Mouse (Mus musculus) MEL (cell line): Measurements from ENCODE around the gene Ece2. TPM values are rescaled to one million over a fixed set of nuclear protein-coding genes. Genes with fewer than 3 reads are reported as not detected.

Experiments
- DNase-seq: peaks from one replicate; pipeline ENCODE4 v3.0.0; 2011; ENCODE audit warnings: low read depth, low spot score
- H3K27ac ChIP-seq: 2 replicates; pipeline ENCODE4 v1.5.1; 2012; ENCODE audit warnings: low read depth, mild to moderate bottlenecking, control low read depth, low read length, moderate library complexity; ENCODE audit not compliant: control insufficient read depth
- H3K27me3 ChIP-seq, 2 experiments: fragments of 150-350 bp in 1 of 2; sonication (generic) in 1 of 2; 2 replicates each; pipeline ENCODE4 v1.6.1; 2012; ENCODE audit warnings: low read length in 2 of 2, mild to moderate bottlenecking in 2 of 2, improper control_type of control experiment in 1 of 2, moderate library complexity in 1 of 2; ENCODE audit not compliant: insufficient read depth in 2 of 2, control insufficient read depth in 1 of 2
- H3K36me3 ChIP-seq, 2 experiments: 2 replicates each; pipeline ENCODE4 v1.6.1; 2012 to 2014; ENCODE audit warnings: low read length in 2 of 2, improper control_type of control experiment in 1 of 2, inconsistent platforms in 1 of 2, mild to moderate bottlenecking in 1 of 2; ENCODE audit not compliant: insufficient read depth in 2 of 2, control insufficient read depth in 1 of 2
- H3K4me1 ChIP-seq, 2 experiments: fragments of 150-350 bp in 1 of 2; sonication (generic) in 1 of 2; 2 replicates each; pipeline ENCODE4 v1.6.1; 2012; ENCODE audit warnings: low read length in 2 of 2, improper control_type of control experiment in 1 of 2, mild to moderate bottlenecking in 1 of 2; ENCODE audit not compliant: insufficient read depth in 2 of 2, control insufficient read depth in 1 of 2
- H3K4me3 ChIP-seq, 2 experiments: fragments of 150-350 bp in 1 of 2; sonication (generic) in 1 of 2; 2 replicates each; pipeline ENCODE4 v1.5.1; 2012; ENCODE audit warnings: low read depth in 2 of 2, low read length in 2 of 2, mild to moderate bottlenecking in 2 of 2, moderate library complexity in 2 of 2, control low read depth in 1 of 2, improper control_type of control experiment in 1 of 2; ENCODE audit not compliant: control insufficient read depth in 1 of 2, insufficient read depth in 1 of 2
- H3K79me2 ChIP-seq: 2 replicates; pipeline ENCODE4 v1.6.1; 2012; ENCODE audit warnings: mild to moderate bottlenecking, low read length, moderate library complexity; ENCODE audit not compliant: control insufficient read depth, poor library complexity, insufficient read depth
- H3K9ac ChIP-seq: 2 replicates; pipeline ENCODE4 v1.6.1; 2012; ENCODE audit warnings: low read depth, mild to moderate bottlenecking, control low read depth, low read length, moderate library complexity; ENCODE audit not compliant: control insufficient read depth, poor library complexity, severe bottlenecking
- H3K9me3 ChIP-seq: fragments of 150-350 bp; sonication (generic); replicated peaks from 2 replicates; pipeline ENCODE4 v1.6.1; 2012; ENCODE audit warnings: mild to moderate bottlenecking, low read length, improper control_type of control experiment, moderate library complexity; ENCODE audit not compliant: insufficient read depth
- CHD2 ChIP-seq: IDR thresholded peaks from 2 replicates; pipeline ENCODE4 v1.6.1; 2011; ENCODE audit warnings: low read length, improper control_type of control experiment
- CTCF ChIP-seq, 3 experiments: IDR thresholded peaks in 2 of 3; conservative IDR thresholded peaks in 1 of 3; 2 replicates each; pipeline ENCODE4 v1.5.1; 2011 to 2012; ENCODE audit warnings: low read length in 3 of 3, low read depth in 2 of 3, mild to moderate bottlenecking in 2 of 3, improper control_type of control experiment in 1 of 3, inconsistent platforms in 1 of 3, mixed read lengths in 1 of 3, moderate library complexity in 1 of 3; ENCODE audit not compliant: control insufficient read depth in 1 of 3, insufficient read depth in 1 of 3, poor library complexity in 1 of 3, severe bottlenecking in 1 of 3
- E2F4 ChIP-seq: IDR thresholded peaks from 2 replicates; pipeline ENCODE4 v1.6.1; 2011; ENCODE audit warnings: low read depth, low read length, improper control_type of control experiment, borderline replicate concordance
- EP300 ChIP-seq, 2 experiments: IDR thresholded peaks; 2 replicates each; pipeline ENCODE4 v1.6.1; 2011; ENCODE audit warnings: improper control_type of control experiment in 2 of 2, low read length in 2 of 2, low read depth in 1 of 2, mild to moderate bottlenecking in 1 of 2
- ETS1 ChIP-seq: IDR thresholded peaks from 2 replicates; pipeline ENCODE4 v1.6.1; 2012; ENCODE audit warnings: low read depth, mild to moderate bottlenecking, inconsistent platforms, low read length, improper control_type of control experiment, moderate library complexity
- GABPA ChIP-seq: IDR thresholded peaks from 2 replicates; pipeline ENCODE4 v1.6.1; 2012; ENCODE audit warnings: low read depth, mild to moderate bottlenecking, inconsistent platforms, low read length, improper control_type of control experiment, moderate library complexity
- MAX ChIP-seq: IDR thresholded peaks from 2 replicates; pipeline ENCODE4 v1.6.1; 2011; ENCODE audit warnings: low read length, improper control_type of control experiment
- MEF2A ChIP-seq: IDR thresholded peaks from 2 replicates; pipeline ENCODE4 v1.6.1; 2014; ENCODE audit warnings: low read depth, mild to moderate bottlenecking, inconsistent platforms, low read length, improper control_type of control experiment; ENCODE audit not compliant: poor library complexity, insufficient replicate concordance, severe bottlenecking; ENCODE audit errors: extremely low read depth
- MXI1 ChIP-seq: IDR thresholded peaks from 2 replicates; pipeline ENCODE4 v1.6.1; 2011; ENCODE audit warnings: mild to moderate bottlenecking, low read depth, low read length, improper control_type of control experiment
- MYB ChIP-seq: IDR thresholded peaks from 2 replicates; pipeline ENCODE4 v1.6.1; 2011; ENCODE audit warnings: mild to moderate bottlenecking, low read depth, low read length, improper control_type of control experiment
- NRF1 ChIP-seq: IDR thresholded peaks from 2 replicates; pipeline ENCODE4 v1.6.1; 2014; ENCODE audit warnings: low read depth, mild to moderate bottlenecking, inconsistent platforms, low read length, improper control_type of control experiment, moderate library complexity; ENCODE audit not compliant: poor library complexity, insufficient read depth, severe bottlenecking
- POLR2A ChIP-seq, 2 experiments: IDR thresholded peaks; 2 replicates each; pipeline ENCODE4 v1.6.1; 2011 to 2012; ENCODE audit warnings: low read length in 2 of 2, mild to moderate bottlenecking in 2 of 2, control low read depth in 1 of 2, improper control_type of control experiment in 1 of 2, low read depth in 1 of 2, moderate library complexity in 1 of 2; ENCODE audit not compliant: control insufficient read depth in 1 of 2, insufficient read depth in 1 of 2, poor library complexity in 1 of 2
- RAD21 ChIP-seq: IDR thresholded peaks from 2 replicates; pipeline ENCODE4 v1.6.1; 2011; ENCODE audit warnings: mild to moderate bottlenecking, low read depth, low read length, improper control_type of control experiment
- SMC3 ChIP-seq: IDR thresholded peaks from 2 replicates; pipeline ENCODE4 v1.6.1; 2011; ENCODE audit warnings: low read depth, low read length, improper control_type of control experiment
- TAL1 ChIP-seq: IDR thresholded peaks from 2 replicates; pipeline ENCODE4 v1.6.1; 2012; ENCODE audit warnings: mild to moderate bottlenecking, inconsistent platforms, low read length, moderate library complexity, mixed read lengths
- TBP ChIP-seq: IDR thresholded peaks from 2 replicates; pipeline ENCODE4 v1.8.0; 2011; ENCODE audit warnings: low read depth, low read length, improper control_type of control experiment
- TCF12 ChIP-seq: IDR thresholded peaks from 2 replicates; pipeline ENCODE4 v1.6.1; 2014; ENCODE audit warnings: low read depth, mild to moderate bottlenecking, inconsistent platforms, low read length, improper control_type of control experiment, moderate library complexity
- USF2 ChIP-seq, 2 experiments: IDR thresholded peaks; 2 replicates each; pipeline ENCODE4 v1.6.1; 2011 to 2012; ENCODE audit warnings: improper control_type of control experiment in 2 of 2, low read length in 2 of 2, borderline replicate concordance in 1 of 2, inconsistent platforms in 1 of 2, low read depth in 1 of 2, mild to moderate bottlenecking in 1 of 2; ENCODE audit not compliant: insufficient read depth in 1 of 2
- ZNF384 ChIP-seq: IDR thresholded peaks from 2 replicates; pipeline ENCODE4 v1.6.1; 2012; ENCODE audit warnings: low read depth, mild to moderate bottlenecking, inconsistent platforms, low read length, improper control_type of control experiment
- polyA plus RNA-seq, 2 experiments: library from polyadenylated mRNA; stranded (reverse) in 1 of 2; unstranded in 1 of 2; fragments of >175 nt in 1 of 2; fragments of >200 nt in 1 of 2; gene quantifications; 2 replicates each; pipeline versions ENCODE4 v1.2.1 to v1.2.4; 2012; ENCODE audit warnings: low replicate concordance in 2 of 2, low read depth in 1 of 2; ENCODE audit not compliant: insufficient read length in 2 of 2, insufficient read depth in 1 of 2, missing spikeins in 1 of 2
- total RNA-seq: library from RNA; depleted of rRNA; stranded (reverse); fragments of 300-350 nt; gene quantifications from 2 replicates; pipeline ENCODE4 v1.2.3, GENCODE M21; 2012

Ece2 gene
- total and polyA plus RNA-seq, 3 experiments, result 4.9 to 7.4 TPM; not detected in 1

DNA sequence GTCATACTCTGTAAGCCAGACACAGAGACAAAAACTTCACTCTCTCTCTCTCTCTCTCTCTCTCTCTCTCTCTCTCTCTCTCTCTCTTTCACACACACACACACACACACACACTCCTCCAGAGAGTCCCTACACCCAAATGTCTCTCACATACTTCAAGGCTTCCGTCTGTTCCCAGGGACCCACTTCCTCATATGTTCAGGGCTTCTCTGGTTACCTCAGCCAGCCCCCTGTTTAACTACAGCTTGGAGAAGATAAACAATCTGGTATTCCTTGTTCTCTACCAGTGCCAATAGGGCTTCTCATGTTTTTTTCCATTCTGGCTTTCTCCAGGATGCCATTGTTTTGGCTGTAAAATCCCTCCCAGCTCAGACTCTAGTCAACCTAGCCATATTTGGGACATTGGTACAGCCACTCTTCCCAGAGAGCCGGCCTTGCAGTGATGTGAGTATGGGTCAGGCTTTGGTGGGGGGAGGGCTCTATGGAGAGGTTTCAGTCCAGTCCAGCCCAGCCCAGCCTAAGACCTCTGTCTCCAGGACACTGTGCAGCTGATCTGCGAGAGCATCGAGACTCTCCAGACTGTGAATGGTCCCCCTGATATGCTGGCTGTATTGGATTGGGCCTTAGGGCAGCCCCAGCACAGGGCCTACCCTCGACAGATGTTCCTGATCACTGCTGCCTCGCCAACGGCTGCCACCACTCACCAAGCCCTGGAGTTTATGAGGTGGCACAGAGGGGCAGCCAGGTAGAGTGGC is 32.8 kb upstream of the Ece2 start (continued):
- TF ChIP-seq TBP (no peak), TCF12 (no peak), CTCF (IDR thresholded peaks at IDR 0.05 in 2 of 3, conservative IDR thresholded peaks at IDR 0.05 in 1 of 3; ENCODE audit: control insufficient read depth in 1 of 3, insufficient read depth in 1 of 3, low read depth in 2 of 3, low read length in 3 of 3, poor library complexity in 1 of 3, severe bottlenecking in 1 of 3) (no peak), MYB (no peak), ZNF384 (no peak), MXI1 (no peak)

DNA sequence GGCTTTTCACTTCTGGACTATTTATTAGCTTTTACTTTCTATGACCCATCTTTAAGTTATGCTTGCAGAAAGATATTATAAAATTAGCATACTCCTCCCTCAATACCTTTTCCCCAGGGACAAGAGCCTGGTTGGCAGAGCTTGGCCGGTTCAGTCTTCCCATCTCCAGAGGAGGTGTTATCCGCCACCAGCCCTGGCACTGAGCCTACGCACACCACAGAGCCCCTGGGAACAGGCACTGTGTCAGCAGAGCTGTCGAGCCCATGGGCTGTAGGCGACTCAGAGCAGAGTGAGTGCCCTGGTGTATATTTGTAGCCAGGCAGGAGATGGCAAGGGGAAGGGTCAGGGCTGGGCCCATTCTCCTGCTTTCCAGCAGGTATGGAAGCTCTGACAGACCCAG is 29.1 kb upstream of the Ece2 start:
- Histone ChIP-seq H3K9me3 (no peaks in the 10 kb centered on the region), H3K4me1 (peaks cover under 1 to 10% of the 10 kb centered on the region in 2 experiments; a peak in 3 of 4 replicates), H3K9ac (no peak overlapping the region), H3K27ac (no peak overlapping the region), H3K27me3 (no peaks in the 10 kb centered on the region), H3K4me3 (no peak overlapping the region), H3K36me3 (peaks cover 0 to 7% of the 10 kb centered on the region in 2 experiments; a peak in 2 of 4 replicates), H3K79me2 (no peaks in the 10 kb centered on the region)
- TF ChIP-seq POLR2A (IDR thresholded peaks at IDR 0.05; ENCODE audit: control insufficient read depth in 1 of 2, insufficient read depth in 1 of 2, low read depth in 1 of 2, low read length in 2 of 2, poor library complexity in 1 of 2), result no peak
- no peak for TF ChIP-seq E2F4
- DNase-seq, result no peak

DNA sequence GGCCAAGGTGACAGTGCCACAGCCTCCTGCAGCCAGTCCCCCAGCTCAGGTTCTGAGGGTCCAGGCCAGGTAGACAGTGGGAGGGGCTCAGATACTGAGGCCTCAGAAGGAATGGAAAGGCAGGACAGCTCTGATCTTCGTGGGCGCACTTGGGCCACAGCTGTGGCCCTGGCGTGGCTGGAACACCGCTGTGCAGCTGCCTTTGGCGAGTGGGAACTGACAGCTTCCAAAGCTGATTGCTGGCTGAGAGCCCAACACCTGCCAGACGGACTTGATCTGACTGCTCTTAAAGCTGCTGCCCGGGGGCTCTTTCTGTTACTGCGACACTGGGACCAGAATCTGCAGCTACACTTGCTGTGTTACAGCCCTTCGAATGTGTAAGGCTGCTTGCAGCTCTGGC is 24.9 kb upstream of the Ece2 start:
- Histone ChIP-seq H3K27ac (no peak overlapping the region), H3K27me3 (no peaks in the 10 kb centered on the region), H3K9me3 (no peaks in the 10 kb centered on the region), H3K79me2 (peaks cover 7% of the 10 kb centered on the region), H3K9ac (no peak overlapping the region), H3K4me3 (no peak overlapping the region), H3K4me1 (no peaks in the 10 kb centered on the region), H3K36me3 (peaks cover 0 to 2% of the 10 kb centered on the region in 2 experiments; a peak in 2 of 4 replicates)
- DNase-seq, result no peak
- TF ChIP-seq ETS1 (no peak), TCF12 (no peak)

DNA sequence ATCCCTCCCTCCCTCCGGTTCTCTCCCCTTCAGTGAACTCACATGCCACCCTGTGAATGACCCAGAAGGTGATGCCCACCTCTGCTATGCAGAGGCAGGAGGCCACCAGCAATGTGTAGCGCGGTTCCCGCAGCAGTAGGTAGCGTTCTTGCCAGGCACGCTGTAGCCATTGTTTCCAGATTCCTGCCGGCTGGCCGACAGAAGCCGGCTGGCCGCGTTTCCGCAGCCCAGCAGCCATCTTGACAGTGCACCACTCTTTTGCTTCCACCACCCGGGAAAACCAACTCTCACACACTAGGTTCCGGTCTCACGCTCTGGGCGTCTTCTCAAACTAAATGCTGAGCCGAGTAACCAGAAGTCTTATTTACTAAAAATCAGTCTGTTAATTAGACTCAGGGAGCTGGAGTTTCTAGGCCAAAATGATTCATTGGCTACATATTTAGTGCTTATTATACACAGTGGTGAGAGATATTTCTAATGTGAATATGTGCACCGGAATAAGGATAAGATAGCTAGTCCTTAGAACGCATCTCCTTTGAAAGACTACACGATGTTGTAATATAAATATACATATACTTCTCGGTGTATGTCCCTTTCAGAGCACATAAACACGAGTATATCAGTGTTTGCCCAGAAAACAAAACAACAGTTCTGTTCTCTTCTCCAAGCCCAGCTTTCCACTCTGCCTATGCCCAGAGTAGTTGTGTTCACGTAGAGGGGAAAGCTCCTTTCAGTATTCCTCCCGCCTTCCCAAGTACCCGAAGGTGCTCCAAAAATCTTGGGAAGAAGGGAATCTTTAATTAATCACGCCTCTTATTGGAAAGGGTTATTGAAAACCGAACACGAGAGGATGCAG is 18.9 kb upstream of the Ece2 start:
- peaks cover 24% of the 10 kb centered on the region for H3K79me2 ChIP-seq
- H3K27ac ChIP-seq, result peak overlapping the region; percentile 90
- H3K9me3 ChIP-seq, result no peaks in the 10 kb centered on the region
- peaks cover 0 to 10% of the 10 kb centered on the region in 2 experiments; a peak in 2 of 4 replicates for H3K36me3 ChIP-seq
- H3K9ac ChIP-seq, result peak overlapping the region; percentile 99
- H3K27me3 ChIP-seq, result no peaks in the 10 kb centered on the region
- DNase-seq, result peak; percentile 96
- H3K4me3 ChIP-seq, result peak overlapping the region; percentile 91 to 95
- no peaks in the 10 kb centered on the region; a peak in 1 of 4 replicates for H3K4me1 ChIP-seq
- TF ChIP-seq RAD21, result no peak
- TF ChIP-seq EP300 (IDR thresholded peaks at IDR 0.05; ENCODE audit: low read depth in 1 of 2, low read length in 2 of 2), result no peak; a peak in 1 of 4 replicates
- TF ChIP-seq CTCF (IDR thresholded peaks at IDR 0.05 in 2 of 3, conservative IDR thresholded peaks at IDR 0.05 in 1 of 3; ENCODE audit: control insufficient read depth in 1 of 3, insufficient read depth in 1 of 3, low read depth in 2 of 3, low read length in 3 of 3, poor library complexity in 1 of 3, severe bottlenecking in 1 of 3), result no peak
- 0 out of 2 replicates have a peak, but pooled peaks have one; percentile 37 for TF ChIP-seq MYB
- TF ChIP-seq USF2 (IDR thresholded peaks at IDR 0.05; ENCODE audit: borderline replicate concordance in 1 of 2, insufficient read depth in 1 of 2, low read depth in 1 of 2, low read length in 2 of 2), result no peak
- TF ChIP-seq NRF1, result 0 out of 2 replicates have a peak, but pooled peaks have one; percentile 37
- TF ChIP-seq SMC3, result peak; percentile 27; the same call in 1 of the 2 replicates
- TF ChIP-seq TBP, result peak; percentile 97
- peak; percentile 95 for TF ChIP-seq MAX
- no peak for TF ChIP-seq CHD2
- TF ChIP-seq MEF2A, result 0 out of 2 replicates have a peak, but pooled peaks have one; percentile 11
- no peak for TF ChIP-seq TAL1
- no peak for TF ChIP-seq GABPA
